Mouse (Mus musculus) frontal cortex, postnatal 36 days (tissue): ENCODE measurements at regions not wholly inside any gene's neighbourhood (a gene's known extent, or its start where the extent isn't known, plus 50 kb on each side); places are given as distances from the start of the nearest gene placed in this dataset.
A peak's percentile ranks its signal among the peaks of the same experiment; 100 is the strongest.

Source experiments
- DNase-seq, 2 experiments: peaks; one replicate each; pipeline ENCODE4 v3.0.0; 2022; ENCODE audit warnings: low spot score in 2 of 2

DNA sequence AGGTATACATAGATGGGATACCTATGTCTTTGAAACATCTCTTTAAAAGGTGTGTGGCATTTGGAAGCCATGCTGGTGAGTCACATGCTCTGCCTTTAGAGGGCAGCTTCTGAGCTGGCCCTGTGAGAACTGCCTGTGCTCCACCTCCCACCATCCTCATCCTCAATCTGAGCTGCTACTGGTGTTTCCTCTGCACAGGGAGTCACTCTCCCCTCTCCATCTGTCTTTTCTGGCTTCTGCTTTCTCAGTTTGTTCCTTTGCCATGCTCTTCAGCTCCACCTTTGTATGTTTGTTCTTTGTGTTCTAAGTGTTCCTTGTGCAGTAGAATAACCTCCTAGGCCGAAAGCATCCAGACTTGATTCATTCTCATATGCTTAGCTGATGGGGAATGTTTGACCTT is 226.6 kb upstream of the Ldoc1 start:
- DNase-seq = peak; percentile 1 to 8
